Mouse (Mus musculus) adrenal gland, postnatal 4 days (tissue): Measurements from ENCODE around the gene Robo4. TPM values are rescaled to one million over a fixed set of nuclear protein-coding genes. Genes with fewer than 3 reads are reported as not detected.
A peak's percentile ranks its signal among the peaks of the same experiment; 100 is the strongest.

ENCODE experiments used
- DNase-seq, 2 experiments: peaks; one replicate each; pipeline ENCODE4 v3.0.0; 2021 to 2022; ENCODE audit warnings: low spot score in 2 of 2, mixed read lengths in 2 of 2
- total RNA-seq, 2 experiments: library from RNA; stranded (reverse); gene quantifications; 2 replicates each; pipeline ENCODE4 v1.2.3; 2021

Robo4 gene
- total RNA-seq, 2 experiments from 2014 or later: 31.3 to 32.9 TPM

DNA sequence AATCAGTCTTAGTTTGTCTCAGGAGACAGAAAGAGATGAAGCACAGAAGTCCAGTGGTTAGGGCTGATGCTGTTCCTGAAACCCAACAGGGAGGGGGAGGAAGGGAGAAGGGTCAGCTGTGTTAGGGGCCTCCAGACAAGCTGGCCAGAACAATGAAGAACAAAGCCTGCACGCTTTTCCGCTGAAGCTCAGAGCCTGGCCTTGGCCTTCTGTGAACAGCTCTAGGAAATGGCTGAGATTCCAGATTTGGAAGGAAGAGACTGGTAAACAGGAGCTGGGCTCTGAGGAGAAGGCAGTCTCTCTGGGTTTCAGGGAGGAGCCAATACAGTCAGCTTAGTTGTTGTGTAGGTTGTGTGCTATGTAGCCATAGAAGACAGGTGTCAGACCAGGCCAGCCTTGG, 1.1 kb upstream of the Robo4 start:
- DNase-seq: no peak

DNA sequence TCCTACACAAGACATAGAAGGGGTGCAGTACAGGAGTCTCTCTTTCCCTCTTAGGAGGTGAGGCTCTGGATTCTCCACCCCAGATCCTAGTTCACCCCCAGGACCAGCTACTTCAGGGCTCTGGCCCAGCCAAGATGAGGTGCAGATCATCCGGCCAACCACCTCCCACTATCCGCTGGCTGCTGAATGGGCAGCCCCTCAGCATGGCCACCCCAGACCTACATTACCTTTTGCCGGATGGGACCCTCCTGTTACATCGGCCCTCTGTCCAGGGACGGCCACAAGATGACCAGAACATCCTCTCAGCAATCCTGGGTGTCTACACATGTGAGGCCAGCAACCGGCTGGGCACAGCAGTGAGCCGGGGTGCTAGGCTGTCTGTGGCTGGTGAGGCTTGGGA, 804 bp downstream of the Robo4 start:
- DNase-seq: no peak

DNA sequence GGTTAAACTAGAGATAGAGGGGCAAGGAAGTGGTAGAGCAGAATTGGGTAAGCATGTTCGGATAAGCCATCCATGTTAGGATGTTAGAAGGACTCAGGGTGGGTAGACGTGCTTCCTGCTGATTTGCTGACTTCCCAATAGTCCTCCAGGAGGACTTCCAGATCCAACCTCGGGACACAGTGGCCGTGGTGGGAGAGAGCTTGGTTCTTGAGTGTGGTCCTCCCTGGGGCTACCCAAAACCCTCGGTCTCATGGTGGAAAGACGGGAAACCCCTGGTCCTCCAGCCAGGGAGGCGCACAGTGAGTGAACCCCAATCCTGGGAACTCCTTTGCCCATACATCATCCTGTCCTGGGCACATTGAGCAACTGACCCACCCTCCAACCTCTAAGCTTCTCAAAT, 1.3 kb downstream of the Robo4 start:
- DNase-seq: no peak

DNA sequence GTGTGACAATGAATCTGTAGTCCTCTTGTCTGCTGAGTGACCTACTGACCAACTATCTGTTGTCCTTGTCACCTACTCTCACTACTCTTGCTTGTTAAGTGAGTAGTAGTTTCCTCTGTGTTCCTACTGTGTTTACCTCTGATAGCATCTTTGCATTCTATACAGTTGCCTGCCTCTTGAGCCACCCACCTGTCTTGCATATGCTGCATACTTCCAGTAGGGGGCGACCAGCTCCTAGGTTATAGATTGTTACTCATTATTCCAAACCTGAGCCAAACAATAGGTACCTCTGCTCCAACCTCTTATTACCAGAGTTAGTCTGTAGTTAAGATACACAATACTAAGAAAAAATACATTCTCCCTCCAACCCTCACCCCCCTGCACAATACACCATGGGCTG, 4.7 kb downstream of the Robo4 start:
- no peak for DNase-seq

DNA sequence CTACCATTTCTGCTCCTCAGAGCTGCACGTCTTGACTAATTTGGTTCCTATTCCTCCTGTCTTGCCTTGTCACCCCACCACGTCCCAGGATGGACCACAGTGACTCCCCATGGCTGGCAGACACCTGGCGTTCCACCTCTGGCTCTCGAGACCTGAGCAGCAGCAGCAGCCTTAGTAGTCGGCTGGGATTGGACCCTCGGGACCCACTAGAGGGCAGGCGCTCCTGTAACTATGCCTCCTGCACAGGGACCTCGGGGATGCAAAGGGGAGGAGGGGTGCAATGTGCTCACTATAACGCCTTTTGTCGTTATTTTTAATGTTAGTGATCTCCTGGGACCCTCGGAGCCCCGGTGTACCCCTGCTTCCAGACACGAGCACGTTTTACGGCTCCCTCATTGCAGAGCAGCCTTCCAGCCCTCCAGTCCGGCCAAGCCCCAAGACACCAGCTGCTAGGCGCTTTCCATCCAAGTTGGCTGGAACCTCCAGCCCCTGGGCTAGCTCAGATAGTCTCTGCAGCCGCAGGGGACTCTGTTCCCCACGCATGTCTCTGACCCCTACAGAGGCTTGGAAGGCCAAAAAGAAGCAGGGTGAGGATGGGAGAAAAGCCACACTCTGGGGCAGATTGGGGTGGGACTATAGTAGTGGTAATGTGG, 6.3 kb downstream of the Robo4 start:
- no peak for DNase-seq

DNA sequence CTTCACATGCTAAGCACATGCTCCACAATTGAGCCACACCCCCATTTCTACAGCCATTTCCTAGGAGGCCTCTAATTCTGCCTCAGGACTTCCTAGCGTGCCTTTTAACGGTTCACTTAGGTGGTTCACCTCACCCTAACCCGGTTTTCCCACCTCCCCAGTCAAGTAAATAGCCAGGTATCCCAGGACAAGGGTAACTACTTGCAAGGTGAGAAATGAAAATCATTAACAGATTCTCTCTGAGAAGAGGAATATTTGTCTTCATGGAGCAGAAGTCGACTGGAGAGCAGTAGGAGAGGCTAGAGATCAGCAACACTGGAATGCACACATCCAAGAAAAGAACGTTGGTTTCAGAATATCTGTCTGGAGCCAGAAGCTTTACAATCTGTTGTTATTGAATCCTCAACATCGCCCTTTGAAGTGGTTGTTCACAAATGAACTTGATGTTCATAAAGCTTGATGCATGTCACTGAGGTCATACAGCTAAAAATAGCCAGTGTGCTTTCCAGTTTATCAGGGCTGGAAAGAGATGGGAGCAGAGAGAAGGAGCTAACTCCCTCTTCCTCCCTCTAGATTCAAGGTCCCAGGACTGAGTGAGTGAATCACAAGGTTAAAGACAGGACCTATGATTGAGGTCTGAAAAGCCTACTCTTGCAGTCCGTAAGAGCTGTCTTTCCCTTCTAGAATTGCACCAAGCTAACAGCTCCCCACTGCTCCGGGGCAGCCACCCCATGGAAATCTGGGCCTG, 8.2 kb downstream of the Robo4 start:
- no peak for DNase-seq

DNA sequence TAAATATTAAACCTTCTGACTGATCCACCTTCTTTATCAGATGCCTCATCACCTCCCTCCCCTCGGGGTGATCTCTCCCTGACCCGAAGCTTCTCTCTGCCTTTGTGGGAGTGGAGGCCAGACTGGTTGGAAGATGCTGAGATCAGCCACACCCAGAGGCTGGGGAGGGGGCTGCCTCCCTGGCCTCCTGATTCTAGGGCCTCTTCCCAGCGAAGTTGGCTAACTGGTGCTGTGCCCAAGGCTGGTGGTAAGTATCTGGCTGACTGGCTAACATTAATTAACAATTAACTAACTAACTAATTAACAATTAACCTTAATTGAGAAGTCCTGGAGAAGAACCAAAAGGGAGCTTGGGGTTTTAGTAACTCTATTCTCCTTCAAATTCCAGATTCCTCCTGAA, 11.3 kb downstream of the Robo4 start:
- no peak for DNase-seq

DNA sequence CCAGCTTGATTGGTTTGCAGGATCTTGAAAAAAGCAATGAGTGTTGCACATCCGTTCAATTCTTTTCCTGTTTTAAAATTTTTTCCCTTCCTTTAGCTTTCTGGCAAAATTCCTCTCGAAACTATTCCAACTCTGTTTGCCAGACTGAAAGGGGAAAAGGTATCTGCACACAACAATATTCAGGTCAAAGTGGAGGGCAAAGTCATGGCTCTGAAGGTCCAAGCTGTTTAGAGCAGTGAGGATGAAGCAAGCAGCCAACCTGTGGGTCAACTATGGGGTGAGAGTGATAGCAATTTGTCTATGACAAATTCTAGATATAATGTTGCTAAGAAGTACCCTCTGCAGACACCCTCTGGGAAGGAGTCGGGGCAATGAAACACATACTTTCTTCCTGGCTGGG, 13.0 kb downstream of the Robo4 start:
- DNase-seq: no peak

DNA sequence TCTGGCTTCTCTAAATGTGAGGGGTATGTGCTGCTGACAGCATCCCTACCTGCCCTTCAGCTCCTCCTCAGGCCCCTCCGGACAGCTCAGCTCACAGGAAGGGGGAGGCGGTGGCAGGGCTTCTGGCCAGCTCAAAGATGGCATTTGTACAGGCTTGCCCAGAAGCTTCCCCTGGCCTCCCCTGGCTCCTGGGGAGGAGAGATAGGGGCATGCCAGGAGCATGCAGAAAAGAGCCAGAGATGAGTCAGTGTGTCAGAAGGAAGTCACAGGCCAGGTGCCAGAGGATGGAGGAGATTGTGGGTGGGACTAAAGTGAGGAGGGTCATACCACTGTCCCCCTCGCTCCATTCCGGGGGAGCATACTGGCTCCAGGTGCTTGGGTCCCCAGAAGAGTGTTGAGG, 17.1 kb downstream of the Robo4 start:
- DNase-seq: no peak

DNA sequence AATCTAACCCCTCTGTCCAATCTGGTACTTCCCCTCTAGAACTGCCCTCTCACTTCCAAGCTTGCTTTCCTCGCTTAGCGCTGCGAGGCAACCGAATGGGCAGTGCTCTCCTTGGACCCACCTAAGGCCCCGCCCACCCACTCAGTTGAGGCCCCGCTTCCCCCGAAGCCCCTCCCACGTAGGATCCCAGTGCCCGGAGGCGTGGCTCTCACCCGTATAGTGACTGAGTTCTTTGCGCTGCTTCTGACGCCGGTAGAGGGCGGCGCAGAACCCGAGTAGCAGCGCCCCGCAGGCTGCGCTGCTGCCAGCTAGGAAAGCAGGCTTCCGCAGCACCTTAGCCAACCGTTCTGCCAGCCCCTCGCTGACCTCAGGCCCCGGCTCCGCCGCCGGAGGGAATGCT, 19.0 kb downstream of the Robo4 start:
- DNase-seq: peak in 1 of 2 experiments; percentile 75

DNA sequence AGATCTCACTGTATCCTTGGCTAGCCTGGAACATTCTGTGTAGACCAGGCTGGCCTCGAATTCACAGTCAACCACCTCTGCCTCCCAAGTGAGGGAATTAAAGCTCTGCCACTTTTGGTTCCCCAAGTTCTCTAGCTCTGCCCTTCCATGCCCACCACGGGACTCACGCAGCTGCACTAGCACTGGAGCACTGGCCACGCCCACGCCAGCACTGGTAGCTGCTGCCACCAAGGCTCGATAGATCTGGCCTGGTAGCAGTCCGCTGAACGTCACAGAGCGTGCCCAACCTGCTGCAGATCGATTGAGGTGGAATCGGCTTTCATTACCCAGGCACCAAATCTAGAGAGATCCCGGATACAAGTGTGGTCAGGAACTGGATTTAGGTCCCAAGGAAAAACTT, 19.5 kb downstream of the Robo4 start:
- DNase-seq: no peak

DNA sequence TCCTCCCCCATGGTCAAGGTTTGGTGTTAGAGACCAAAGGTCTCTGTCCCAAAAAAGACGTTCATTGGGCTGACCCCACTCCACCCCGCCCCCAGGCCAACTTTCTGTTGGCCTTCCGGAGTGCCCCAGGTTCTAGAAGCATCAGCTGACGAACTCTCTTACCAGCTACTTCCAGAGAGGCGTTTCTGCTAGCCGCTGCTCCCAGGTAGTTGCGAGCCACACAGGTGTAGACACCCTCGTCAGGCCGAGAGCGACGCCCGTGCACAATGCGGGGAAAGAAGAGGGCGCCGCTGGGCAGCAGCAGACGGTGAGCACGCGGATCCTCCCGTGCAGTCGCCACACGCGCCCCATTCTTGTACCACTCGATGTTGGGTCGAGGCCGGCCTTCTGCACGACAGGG, 27.6 kb downstream of the Robo4 start:
- no peak for DNase-seq

DNA sequence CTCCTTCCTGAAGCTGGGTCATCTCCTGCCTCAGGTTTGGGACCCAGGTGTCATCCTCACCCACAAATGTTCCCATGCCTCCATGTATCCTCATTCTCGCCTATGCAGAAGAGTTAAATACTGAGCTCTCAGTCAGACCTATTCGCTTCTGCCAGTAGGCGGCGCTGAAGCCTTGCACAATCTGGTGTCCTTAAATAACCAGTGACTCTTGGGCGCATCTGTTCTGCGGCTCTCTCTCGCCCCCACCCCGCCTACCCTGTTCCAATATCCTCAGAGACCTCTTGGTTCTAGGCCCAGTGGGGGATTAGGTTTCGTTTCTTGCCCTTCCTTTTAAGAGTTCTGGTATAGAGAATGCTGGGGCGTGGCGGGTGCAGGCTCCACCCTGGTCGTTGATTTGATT, 28.9 kb downstream of the Robo4 start:
- peak in 1 of 2 experiments; percentile 69 for DNase-seq

DNA sequence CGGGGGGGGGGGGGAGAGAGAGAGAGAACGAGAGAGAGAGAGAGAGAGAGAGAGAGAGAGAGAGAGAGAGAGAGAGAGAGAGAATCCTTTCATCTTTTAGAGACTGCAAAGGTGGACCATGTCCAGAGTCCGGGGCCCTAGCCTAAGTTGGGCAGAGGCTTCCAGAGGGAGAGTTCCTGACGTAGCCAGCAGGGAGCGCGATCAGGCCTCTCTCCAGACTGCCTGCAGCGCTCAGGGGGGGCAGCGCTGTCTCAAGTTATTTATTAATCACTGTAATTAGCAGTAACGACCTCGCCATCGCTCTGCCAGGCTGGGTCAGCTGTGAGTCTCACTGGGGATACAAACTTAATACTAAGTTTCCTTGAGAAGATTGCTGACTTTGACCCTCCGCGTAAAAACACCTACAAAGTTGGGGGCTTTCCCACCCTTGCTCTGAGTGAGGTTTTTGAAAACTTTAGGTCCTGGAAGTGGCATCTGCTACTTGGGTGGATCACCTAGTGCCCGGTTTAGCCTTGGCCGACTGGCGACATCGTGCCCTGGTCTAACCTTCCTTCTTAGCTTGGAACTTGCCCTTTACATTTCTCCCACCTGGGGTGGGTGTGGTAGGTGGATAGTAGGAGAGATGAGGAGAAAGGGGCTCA, 30.4 kb downstream of the Robo4 start:
- DNase-seq: no peak

DNA sequence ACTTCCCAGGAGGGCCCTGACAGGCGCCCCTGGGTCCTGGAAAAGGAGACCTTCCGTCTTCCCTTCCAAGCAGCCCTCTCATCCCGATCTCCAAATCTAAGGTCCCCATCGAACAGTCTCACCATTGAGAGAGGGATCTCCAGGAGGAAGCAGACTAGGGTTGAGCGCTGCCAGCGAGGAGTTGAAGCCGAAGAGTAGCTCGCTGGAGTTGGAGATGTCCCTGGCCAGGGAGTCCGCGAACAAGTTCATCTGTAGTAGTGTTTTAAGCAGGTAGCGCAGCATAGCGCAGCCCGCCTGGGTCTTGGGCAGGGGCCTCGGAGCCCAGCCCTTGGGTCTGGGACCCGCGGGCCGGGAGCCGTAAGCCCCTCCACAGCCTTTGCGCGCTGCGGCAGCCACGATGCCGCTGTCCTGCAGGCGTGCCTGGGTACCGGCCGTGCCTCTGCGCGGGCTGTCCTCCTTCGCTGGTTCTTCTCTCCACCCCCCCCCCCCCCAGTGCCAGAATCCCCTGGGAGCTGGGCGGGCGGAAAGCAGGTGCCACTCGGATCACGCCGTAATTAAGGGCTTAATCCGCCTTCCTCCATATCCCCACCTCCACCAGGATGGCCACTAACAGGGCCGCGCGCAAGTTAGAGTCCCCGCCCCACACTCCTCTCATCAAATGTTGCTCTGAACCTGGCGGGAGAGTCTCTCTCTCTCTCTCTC, 31.2 kb downstream of the Robo4 start, which contains the start of gene Robo3:
Gene Robo3, minus strand, starts transcription at position 527 of the 702 bp plus-strand sequence.
- no peak for DNase-seq

DNA sequence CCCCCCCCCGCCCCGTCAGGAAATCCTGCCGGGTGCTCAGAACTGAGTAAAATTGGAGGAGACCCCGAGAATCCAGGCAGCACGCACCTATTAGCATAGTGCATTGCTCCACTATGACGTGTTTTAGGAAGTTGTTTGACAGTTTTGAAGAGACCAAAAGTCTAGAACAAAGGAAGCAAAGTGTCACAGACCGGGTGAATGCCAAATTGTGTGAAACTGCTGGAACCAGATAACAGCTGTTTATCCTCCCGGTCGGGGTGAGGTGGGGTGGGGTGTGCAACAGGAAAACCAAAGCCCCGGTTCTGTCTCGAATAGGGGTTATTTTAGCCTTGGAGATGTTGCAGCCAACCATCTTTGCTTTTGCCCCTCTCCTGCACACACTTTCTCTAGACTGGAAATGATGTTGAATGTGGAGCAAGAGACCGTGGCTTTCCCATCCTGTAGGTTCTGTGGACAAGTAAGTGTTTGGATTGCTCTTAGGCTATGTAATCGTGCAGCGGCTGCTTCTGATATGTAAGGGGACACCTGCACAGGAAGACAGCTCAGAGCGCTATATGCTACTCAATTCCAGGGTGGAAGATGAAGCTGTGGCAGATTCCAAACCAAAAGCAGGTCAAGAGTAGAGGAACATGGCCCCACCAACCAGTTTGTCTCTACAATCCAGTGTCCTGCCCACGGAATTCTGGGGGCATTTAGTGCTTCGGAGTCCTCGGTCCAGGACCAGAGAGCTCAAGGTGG, 32.3 kb downstream of the Robo4 start:
- no peak for DNase-seq

DNA sequence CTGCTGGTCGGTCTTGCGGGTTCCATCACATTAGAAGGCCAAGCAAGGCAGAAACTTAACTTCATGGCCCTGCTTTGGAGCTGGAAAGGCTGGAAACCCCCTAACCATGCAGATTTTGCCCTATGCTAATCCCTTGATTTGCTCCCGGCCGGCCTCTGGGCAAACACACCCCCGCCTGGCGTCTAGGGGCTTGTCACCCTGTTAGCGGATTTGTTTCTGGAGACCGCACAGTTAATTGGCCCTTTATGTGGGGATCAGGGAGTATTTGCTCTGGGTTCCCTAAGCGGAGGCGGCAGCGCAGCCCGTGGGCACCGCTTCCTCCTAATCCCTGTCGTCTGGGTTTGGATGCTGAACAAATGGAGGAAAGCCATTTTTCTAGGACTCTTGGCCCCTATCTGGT, 33.2 kb downstream of the Robo4 start:
- no peak for DNase-seq

DNA sequence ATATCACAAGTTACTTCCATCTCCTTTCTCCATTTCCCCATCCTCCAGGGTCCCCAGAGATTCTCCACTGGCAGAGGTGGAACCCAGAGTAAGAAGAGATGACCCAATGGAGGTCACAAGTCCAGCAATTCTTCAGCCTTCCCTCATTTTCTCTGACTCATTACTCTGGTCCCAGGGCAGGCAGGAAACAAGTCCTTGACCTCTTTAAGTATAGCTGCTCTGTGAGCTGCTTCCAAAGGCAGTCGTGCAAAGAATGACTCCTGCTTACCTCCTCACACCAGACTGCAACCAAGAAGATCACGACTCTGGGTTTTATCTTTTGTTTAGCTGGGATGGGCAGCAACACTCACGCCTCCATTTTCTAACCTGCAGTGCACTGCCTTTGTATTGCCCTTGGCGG, 33.9 kb downstream of the Robo4 start:
- no peak for DNase-seq

DNA sequence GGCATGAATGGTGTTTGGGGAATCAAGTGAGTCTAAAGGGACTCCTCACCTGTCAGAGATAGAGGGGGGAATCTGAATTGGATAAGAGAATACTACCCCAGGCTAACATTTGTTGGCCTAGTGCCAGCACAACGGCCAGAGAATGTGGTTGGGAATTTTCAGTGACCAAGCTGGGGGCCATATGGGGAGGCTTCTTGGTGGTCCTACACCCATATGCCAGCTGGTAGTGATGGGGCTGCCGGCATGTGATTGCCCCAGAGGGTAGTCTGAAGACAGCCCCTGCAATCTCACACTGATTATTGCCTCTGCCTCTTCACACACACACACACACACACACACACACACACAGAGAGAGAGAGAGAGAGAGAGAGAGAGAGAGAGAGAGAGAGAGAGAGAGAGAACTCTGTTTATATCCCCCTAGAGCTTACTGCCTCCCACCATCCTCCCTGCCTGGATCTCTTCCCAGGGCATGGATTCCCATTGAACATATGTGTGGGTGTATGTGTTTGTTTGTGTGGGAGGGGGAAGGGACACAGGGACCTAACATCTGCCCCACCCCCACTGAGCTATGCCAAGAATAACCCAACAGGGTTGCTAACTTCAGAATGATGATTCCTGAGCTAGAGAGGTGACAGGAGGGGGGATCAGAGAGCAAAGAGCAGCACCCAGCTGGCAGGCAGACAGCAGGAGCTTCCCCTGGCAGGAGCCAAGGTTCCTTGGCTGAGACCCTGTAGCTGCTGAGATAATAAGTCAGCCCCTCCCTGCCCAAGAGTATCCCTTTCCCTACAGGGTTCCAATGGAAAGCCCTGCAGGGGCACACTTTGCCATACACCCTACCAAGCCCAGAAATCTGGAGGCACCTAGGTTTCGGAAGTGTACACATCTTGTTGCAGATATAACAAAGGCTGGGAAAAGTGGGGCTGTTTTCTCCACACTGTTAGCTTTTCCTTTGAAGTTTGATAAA, 36.4 kb downstream of the Robo4 start:
- DNase-seq: no peak

DNA sequence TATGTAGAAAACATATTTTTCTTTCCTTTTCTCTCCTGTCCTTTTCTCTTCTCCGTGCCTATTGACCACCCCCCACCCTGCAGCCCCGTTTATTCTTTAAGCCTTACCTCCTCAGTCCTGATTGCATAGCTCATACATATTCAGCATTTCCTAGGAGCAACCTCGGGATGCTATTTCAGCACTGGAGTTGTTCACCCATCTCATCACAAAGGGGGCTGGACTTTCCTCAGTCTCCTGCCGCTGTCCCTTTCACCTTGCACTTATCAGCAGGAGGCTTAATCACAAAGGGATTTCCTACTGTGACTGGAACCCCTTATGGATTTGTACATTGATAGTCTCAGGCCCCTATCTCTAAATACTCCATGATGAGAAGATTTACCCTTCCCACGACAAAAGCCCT, 50.7 kb downstream of the Robo4 start:
- no peak for DNase-seq
